Mouse (Mus musculus): ENCODE results near the gene Igf1. TPM values are rescaled to one million over a fixed set of nuclear protein-coding genes. Genes with fewer than 3 reads are reported as not detected.
A peak's percentile ranks its signal among the peaks of the same experiment; 100 is the strongest.

Gene Igf1
- polyA plus RNA-seq, 2 experiments: 72.4 to 93.6 TPM

GRCm38 (mm10) chr10:87922263-87922662 lies 64.2 kb downstream of the Igf1 start:
- Histone ChIP-seq H3K27ac (replicated peaks; ENCODE audit: low read depth, low read length) (no peak overlapping the region), H3K9ac (ENCODE audit: low read depth, low read length, severe bottlenecking) (no peak overlapping the region), H3K27me3 (ENCODE audit: control insufficient read depth, insufficient read depth, low read length) (no peaks in the 10 kb centered on the region), H3K4me2 (replicated peaks; ENCODE audit: low read depth, low read length, severe bottlenecking) (no peak overlapping the region), H3K4me3 (replicated peaks; ENCODE audit: low read length) (no peak overlapping the region), H3K4me1 (ENCODE audit: control insufficient read depth, insufficient read depth, low read length) (peaks cover 8% of the 10 kb centered on the region), H3K36me3 (ENCODE audit: control insufficient read depth, insufficient read depth, low read length) (no peaks in the 10 kb centered on the region), H3K9me3 (ENCODE audit: control insufficient read depth, low read length) (no peaks in the 10 kb centered on the region)
- TF ChIP-seq POLR2A (IDR thresholded peaks at IDR 0.05; ENCODE audit: borderline replicate concordance, extremely low read depth, insufficient read depth, insufficient read length): no peak
- no peak for ATAC-seq (ENCODE audit: low FRiP score, low read depth)
- 88% methylated on average over 3 of the region's 3 CpGs for WGBS
- no peak for DNase-seq (ENCODE audit: low spot score)

DNA sequence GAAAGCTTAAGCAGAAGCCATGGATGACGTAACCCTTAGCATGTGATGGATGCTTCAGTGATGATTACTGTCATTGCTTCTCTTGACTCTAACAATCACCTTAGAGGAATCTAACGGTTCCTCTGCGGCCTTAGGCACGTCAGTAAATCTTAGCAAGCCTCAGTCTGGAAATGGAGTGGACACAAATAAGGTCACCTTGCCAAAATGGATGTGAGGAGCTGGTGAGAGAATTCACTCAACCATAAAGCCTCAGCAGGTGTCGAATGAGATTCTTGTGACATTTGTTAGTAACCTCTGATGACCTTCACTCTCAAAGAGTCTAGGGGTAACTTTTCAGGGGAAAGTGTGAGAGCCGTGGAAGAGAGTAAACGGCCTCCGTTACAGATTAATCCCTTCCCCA lies 68.5 kb downstream of the Igf1 start:
- 48% methylated on average over 8 of the region's 8 CpGs for WGBS
- Histone ChIP-seq H3K27me3 (ENCODE audit: control insufficient read depth, insufficient read depth, low read length) (no peaks in the 10 kb centered on the region), H3K36me3 (ENCODE audit: control insufficient read depth, insufficient read depth, low read length) (no peaks in the 10 kb centered on the region), H3K27ac (replicated peaks; ENCODE audit: low read depth, low read length) (peak overlapping the region; percentile 53; the same call in 1 of the 2 replicates), H3K4me3 (replicated peaks; ENCODE audit: low read length) (no peak overlapping the region), H3K4me1 (ENCODE audit: control insufficient read depth, insufficient read depth, low read length) (peaks cover 9% of the 10 kb centered on the region), H3K9ac (ENCODE audit: low read depth, low read length, severe bottlenecking) (no peak overlapping the region), H3K4me2 (replicated peaks; ENCODE audit: low read depth, low read length, severe bottlenecking) (no peak overlapping the region), H3K9me3 (ENCODE audit: control insufficient read depth, low read length) (no peaks in the 10 kb centered on the region)
- TF ChIP-seq POLR2A (IDR thresholded peaks at IDR 0.05; ENCODE audit: borderline replicate concordance, extremely low read depth, insufficient read depth, insufficient read length): no peak
- ATAC-seq (ENCODE audit: low FRiP score, low read depth): no peak
- no peak for DNase-seq (ENCODE audit: low spot score)

DNA sequence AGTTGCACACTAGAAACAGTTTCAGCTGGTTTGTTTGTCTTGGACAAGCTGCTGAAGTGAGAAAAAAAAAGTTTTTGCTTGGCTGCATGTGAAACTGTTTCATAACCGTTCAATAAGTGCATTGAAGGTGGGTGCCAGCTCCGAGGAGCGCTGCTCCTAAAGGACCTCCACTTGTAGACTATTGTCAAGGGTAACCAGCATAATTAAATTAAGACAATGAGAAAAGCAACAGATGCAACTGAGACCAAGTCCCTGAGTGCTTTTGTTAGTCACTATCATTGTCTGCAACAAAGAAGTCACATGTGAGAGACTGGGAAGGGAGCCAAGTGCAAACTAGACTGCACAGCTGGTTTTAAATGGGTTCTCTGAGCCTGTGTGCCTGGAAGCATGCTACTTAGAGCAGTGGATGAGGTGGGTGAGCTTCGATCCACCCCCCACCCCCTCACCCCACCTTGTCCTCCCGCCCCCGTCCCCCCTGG lies 69.1 kb downstream of the Igf1 start:
- peaks cover 9% of the 10 kb centered on the region for H3K4me1 ChIP-seq (ENCODE audit: control insufficient read depth, insufficient read depth, low read length)
- peaks cover 5% of the 10 kb centered on the region for H3K36me3 ChIP-seq (ENCODE audit: control insufficient read depth, insufficient read depth, low read length)
- peak; percentile 76 for ATAC-seq (ENCODE audit: low FRiP score, low read depth)
- peak overlapping the region; percentile 53; the same call in 1 of the 2 replicates for H3K27ac ChIP-seq (replicated peaks; ENCODE audit: low read depth, low read length)
- WGBS: 23% methylated on average over 6 of the region's 6 CpGs
- no peaks in the 10 kb centered on the region for H3K27me3 ChIP-seq (ENCODE audit: control insufficient read depth, insufficient read depth, low read length)
- peak overlapping the region; percentile 3; the same call in 1 of the 2 replicates for H3K4me2 ChIP-seq (replicated peaks; ENCODE audit: low read depth, low read length, severe bottlenecking)
- no peaks in the 10 kb centered on the region for H3K9me3 ChIP-seq (ENCODE audit: control insufficient read depth, low read length)
- TF ChIP-seq POLR2A (IDR thresholded peaks at IDR 0.05; ENCODE audit: borderline replicate concordance, extremely low read depth, insufficient read depth, insufficient read length): no peak
- DNase-seq (ENCODE audit: low spot score): peak; percentile 87
- H3K9ac ChIP-seq (ENCODE audit: low read depth, low read length, severe bottlenecking): no peak overlapping the region
- no peak overlapping the region for H3K4me3 ChIP-seq (replicated peaks; ENCODE audit: low read length)

- DNase-seq (ENCODE audit: low spot score) (no peak), ATAC-seq (ENCODE audit: low FRiP score, low read depth) (no peak)
- no peaks in the 10 kb centered on the region for H3K9me3 ChIP-seq (ENCODE audit: control insufficient read depth, low read length)
- H3K9ac ChIP-seq (ENCODE audit: low read depth, low read length, severe bottlenecking): no peak overlapping the region
- TF ChIP-seq POLR2A (IDR thresholded peaks at IDR 0.05; ENCODE audit: borderline replicate concordance, extremely low read depth, insufficient read depth, insufficient read length): no peak
- WGBS: 80% methylated on average over 4 of the region's 4 CpGs
- no peak overlapping the region for H3K4me3 ChIP-seq (replicated peaks; ENCODE audit: low read length)
- H3K36me3 ChIP-seq (ENCODE audit: control insufficient read depth, insufficient read depth, low read length): no peaks in the 10 kb centered on the region
- H3K4me1 ChIP-seq (ENCODE audit: control insufficient read depth, insufficient read depth, low read length): no peaks in the 10 kb centered on the region
- no peak overlapping the region for H3K27ac ChIP-seq (replicated peaks; ENCODE audit: low read depth, low read length)
- H3K4me2 ChIP-seq (replicated peaks; ENCODE audit: low read depth, low read length, severe bottlenecking): no peak overlapping the region
- H3K27me3 ChIP-seq (ENCODE audit: control insufficient read depth, insufficient read depth, low read length): no peaks in the 10 kb centered on the region
Measured at GRCm38 (mm10) chr10:87948192-87948591, 90.1 kb downstream of the Igf1 start.

DNA sequence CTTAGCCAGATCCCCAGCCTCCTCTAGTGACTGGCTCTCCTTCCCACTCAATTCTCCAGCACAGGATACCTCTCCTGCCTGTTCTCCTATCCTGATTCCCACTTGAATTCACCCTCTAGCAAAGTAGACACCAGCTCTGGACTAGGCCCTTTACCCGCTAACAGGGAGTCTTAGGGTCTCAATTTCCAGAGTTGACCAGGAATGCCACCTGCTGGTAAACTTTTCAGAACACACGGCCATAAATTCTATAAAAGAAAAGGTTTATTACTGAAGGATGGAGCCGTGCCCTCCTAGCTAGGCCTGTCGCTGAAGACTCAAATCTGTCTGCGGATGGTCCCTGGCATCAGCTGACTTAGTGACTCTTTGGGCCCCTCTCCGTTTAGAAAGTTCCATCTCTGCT lies 113.5 kb downstream of the Igf1 start:
- Histone ChIP-seq H3K27ac (replicated peaks; ENCODE audit: low read depth, low read length) (no peak overlapping the region), H3K4me1 (ENCODE audit: control insufficient read depth, insufficient read depth, low read length) (no peaks in the 10 kb centered on the region), H3K9ac (ENCODE audit: low read depth, low read length, severe bottlenecking) (no peak overlapping the region), H3K9me3 (ENCODE audit: control insufficient read depth, low read length) (no peaks in the 10 kb centered on the region), H3K4me3 (replicated peaks; ENCODE audit: low read length) (no peak overlapping the region), H3K27me3 (ENCODE audit: control insufficient read depth, insufficient read depth, low read length) (no peaks in the 10 kb centered on the region), H3K36me3 (ENCODE audit: control insufficient read depth, insufficient read depth, low read length) (no peaks in the 10 kb centered on the region), H3K4me2 (replicated peaks; ENCODE audit: low read depth, low read length, severe bottlenecking) (no peak overlapping the region)
- WGBS: 34% methylated on average over 6 of the region's 6 CpGs
- DNase-seq (ENCODE audit: low spot score) (peak; percentile 26), ATAC-seq (ENCODE audit: low FRiP score, low read depth) (no peak)
- TF ChIP-seq POLR2A (IDR thresholded peaks at IDR 0.05; ENCODE audit: borderline replicate concordance, extremely low read depth, insufficient read depth, insufficient read length): no peak
